Mouse (Mus musculus): ENCODE measurements around the gene Mmd2. TPM values are rescaled to one million over a fixed set of nuclear protein-coding genes. Genes with fewer than 3 reads are reported as not detected.

The Mmd2 gene
- polyA plus RNA-seq, 1 experiment = not detected

DNA sequence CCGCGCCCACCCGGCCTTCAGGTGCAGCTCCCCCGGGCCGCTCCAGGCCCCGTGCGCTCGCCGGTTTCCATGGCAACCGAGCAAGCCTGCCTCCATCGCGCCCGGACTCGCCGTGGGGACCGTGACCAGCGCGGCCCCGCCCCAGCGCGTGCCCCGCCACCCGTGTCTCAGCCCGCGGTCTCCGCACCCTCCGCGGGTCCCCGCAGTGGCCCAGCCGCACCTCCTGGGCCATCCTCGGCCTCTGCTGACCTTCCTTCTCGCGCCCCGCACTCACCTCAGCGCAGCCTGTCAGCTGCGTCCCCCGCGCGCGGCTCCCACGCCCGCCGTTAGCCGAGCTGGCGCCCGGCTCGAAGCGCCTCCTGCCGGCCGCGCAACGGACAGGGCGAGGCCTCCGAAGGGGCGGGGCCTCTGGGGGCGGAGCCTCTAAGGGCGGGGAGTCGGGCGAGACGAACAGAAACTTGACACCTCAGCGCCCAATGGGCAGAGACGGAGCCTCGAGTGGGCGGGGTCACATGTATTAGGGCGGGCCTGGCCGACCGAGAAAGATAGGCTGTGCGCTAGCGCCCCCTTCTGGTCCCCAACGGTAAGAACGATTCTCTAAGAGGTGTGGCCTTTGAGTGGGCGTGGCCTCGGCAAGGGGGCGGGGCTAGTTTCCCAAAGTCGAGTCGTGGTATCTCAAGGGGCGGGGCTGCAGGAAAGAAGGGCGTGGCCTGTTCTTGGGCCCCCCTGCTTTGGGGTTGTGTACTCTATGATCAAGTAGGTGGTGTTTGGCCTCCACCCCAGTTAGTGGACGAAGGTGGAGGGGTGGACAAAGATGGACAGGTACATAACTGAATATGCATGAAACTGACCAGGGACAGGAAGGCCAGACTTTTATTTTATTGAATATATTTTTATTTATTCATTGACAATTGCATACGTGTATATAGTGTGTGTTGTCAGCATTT is 57.6 kb downstream of the Mmd2 start, which contains the start of gene Radil:
TSS of gene Radil (minus strand) at position 393 of the 947 bp plus-strand sequence.
- Histone ChIP-seq H3K36me3 (replicated peaks; ENCODE audit: low read length) (no peaks in the 10 kb centered on the region), H3K9me3 (0 out of 2 replicates have a peak, but pooled peaks cover 2% of the 10 kb centered on the region), H3K4me3 (replicated peaks) (peak within 1 kb of the TSS; percentile 92), H3K4me1 (peaks cover 22% of the 10 kb centered on the region), H3K27me3 (replicated peaks) (peaks cover 58% of the 10 kb centered on the region)
- TF ChIP-seq GATA1 (IDR thresholded peaks at IDR 0.05; ENCODE audit: borderline replicate concordance, low read length) (no peak), FLI1 (IDR thresholded peaks at IDR 0.05; ENCODE audit: low read length) (no peak)

GRCm38 (mm10) chr5:142549961-142550705 is 58.5 kb downstream of the Mmd2 start:
- H3K4me3 ChIP-seq (replicated peaks) = peak overlapping the region; percentile 92
- TF ChIP-seq GATA1 (IDR thresholded peaks at IDR 0.05; ENCODE audit: borderline replicate concordance, low read length) (no peak), FLI1 (IDR thresholded peaks at IDR 0.05; ENCODE audit: low read length) (no peak)
- 0 out of 2 replicates have a peak, but pooled peaks cover 2% of the 10 kb centered on the region for H3K9me3 ChIP-seq
- peaks cover 53% of the 10 kb centered on the region for H3K27me3 ChIP-seq (replicated peaks)
- no peaks in the 10 kb centered on the region for H3K36me3 ChIP-seq (replicated peaks; ENCODE audit: low read length)
- peaks cover 30% of the 10 kb centered on the region for H3K4me1 ChIP-seq

- Histone ChIP-seq H3K4me1 (peaks cover 37% of the 10 kb centered on the region), H3K4me3 (replicated peaks) (no peak overlapping the region), H3K27me3 (replicated peaks) (peaks cover 46% of the 10 kb centered on the region), H3K36me3 (replicated peaks; ENCODE audit: low read length) (no peaks in the 10 kb centered on the region), H3K9me3 (0 out of 2 replicates have a peak, but pooled peaks cover 2% of the 10 kb centered on the region)
- TF ChIP-seq FLI1 (IDR thresholded peaks at IDR 0.05; ENCODE audit: low read length) = no peak
- TF ChIP-seq GATA1 (IDR thresholded peaks at IDR 0.05; ENCODE audit: borderline replicate concordance, low read length) = no peak
These were observed 59.2 kb downstream of the Mmd2 start for GRCm38 (mm10) chr5:142549441-142549840.

DNA sequence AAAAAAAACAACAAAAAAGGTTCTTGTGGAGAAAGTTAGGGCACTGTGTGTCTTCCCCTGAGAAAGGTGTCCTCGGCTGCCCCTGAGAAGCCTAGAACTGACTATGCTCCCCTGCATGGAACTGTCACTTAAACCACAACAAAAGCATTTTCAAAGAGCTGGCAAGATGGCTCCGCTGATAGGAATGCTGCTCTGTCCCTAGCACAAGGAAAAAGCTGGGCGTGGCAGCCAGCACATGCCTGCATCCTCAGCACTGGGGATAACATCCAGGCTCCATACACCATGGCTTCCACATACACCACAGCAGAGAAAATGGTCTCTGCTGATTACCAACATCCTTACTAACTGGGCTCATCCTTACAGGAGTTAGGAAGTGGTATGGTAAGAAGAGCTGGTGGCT is 61.5 kb downstream of the Mmd2 start:
- TF ChIP-seq FLI1 (IDR thresholded peaks at IDR 0.05; ENCODE audit: low read length) (no peak), GATA1 (IDR thresholded peaks at IDR 0.05; ENCODE audit: borderline replicate concordance, low read length) (no peak)
- Histone ChIP-seq H3K4me1 (peaks cover 53% of the 10 kb centered on the region), H3K27me3 (replicated peaks) (peaks cover 54% of the 10 kb centered on the region), H3K36me3 (replicated peaks; ENCODE audit: low read length) (no peaks in the 10 kb centered on the region), H3K4me3 (replicated peaks) (no peak overlapping the region), H3K9me3 (0 out of 2 replicates have a peak, but pooled peaks cover 1% of the 10 kb centered on the region)

DNA sequence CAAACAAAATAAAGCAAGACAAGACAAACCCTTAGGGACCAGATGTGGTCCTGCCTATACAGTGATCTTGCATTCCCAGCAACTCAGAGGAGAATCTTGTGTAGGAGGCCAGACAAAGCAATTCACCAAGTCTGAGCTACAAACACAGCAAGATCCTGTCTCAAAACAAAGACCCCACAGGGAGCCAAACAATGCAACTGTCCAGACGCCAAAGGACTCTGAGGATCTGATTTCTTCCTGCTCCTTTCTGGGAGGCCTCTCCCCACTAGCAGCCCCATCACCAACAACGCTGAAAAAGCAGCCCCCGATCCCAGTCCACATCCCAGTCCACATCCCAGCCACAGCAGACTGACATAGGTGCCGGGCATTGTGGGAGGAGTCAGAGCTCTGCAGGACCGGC is 62.3 kb downstream of the Mmd2 start:
- peaks cover 52% of the 10 kb centered on the region for H3K4me1 ChIP-seq
- H3K36me3 ChIP-seq (replicated peaks; ENCODE audit: low read length) = no peaks in the 10 kb centered on the region
- H3K9me3 ChIP-seq = no peaks in the 10 kb centered on the region
- TF ChIP-seq GATA1 (IDR thresholded peaks at IDR 0.05; ENCODE audit: borderline replicate concordance, low read length) = no peak
- no peak for TF ChIP-seq FLI1 (IDR thresholded peaks at IDR 0.05; ENCODE audit: low read length)
- H3K4me3 ChIP-seq (replicated peaks) = no peak overlapping the region
- H3K27me3 ChIP-seq (replicated peaks) = peaks cover 59% of the 10 kb centered on the region

DNA sequence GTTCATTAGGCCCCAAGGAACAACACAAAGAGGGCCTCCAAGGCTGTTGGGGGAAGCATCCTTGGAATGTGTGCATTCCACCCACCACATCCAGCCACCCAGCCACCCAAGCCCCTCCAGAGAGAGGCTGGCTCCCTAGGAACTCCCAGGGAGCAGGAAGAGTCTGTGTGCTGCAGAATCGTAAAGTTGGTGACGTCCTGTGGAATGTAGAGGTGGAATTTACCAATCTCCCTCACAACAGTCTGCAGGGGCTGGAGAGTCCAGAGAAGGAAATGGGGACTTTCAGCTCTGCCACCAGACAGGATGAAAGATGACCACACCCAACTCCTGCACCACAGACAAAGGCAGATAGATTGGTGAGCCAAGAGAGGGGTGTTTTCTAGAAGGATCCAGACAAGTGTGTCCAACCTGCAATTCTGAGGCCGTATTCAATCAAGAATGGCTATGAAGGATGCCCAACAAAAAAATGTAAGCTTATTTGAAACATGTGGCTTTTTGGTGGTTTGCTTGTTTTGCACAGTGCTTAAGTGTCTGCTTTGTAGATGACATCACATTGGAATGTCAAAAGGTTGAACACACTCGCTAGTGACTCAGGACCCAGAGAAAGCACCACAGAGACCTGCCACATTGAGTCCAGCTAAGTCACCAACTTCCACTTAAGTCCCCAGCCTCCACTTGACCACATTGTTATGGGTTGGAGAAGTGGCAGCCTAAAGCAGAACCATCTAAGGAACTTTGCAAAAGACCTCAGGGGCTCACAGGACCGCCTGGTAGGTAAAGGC is 63.4 kb downstream of the Mmd2 start:
- Histone ChIP-seq H3K9me3 (no peaks in the 10 kb centered on the region), H3K4me3 (replicated peaks) (no peak overlapping the region), H3K4me1 (peaks cover 47% of the 10 kb centered on the region), H3K36me3 (replicated peaks; ENCODE audit: low read length) (no peaks in the 10 kb centered on the region), H3K27me3 (replicated peaks) (peaks cover 64% of the 10 kb centered on the region)
- TF ChIP-seq FLI1 (IDR thresholded peaks at IDR 0.05; ENCODE audit: low read length) (no peak), GATA1 (IDR thresholded peaks at IDR 0.05; ENCODE audit: borderline replicate concordance, low read length) (no peak)

DNA sequence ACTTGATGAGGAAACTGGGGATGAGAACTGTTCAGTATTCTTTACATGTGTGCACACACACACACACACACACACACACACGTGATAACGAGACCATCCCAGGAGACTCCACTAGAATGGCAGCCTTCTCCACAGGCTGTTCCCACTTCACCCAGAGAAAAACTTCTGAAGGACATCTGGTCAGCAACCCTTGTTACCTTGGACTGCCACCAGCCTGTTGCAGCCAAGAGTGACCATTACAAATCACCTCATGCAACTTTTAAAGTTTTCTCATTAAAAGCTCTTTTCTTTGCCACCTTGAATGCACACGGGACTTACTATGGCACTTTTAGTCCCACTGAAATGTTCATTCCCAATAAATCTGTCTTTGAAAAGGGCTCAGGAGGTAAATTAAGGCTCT is 71.3 kb downstream of the Mmd2 start:
- Histone ChIP-seq H3K27me3 (replicated peaks) (peaks cover 58% of the 10 kb centered on the region), H3K9me3 (no peaks in the 10 kb centered on the region), H3K36me3 (replicated peaks; ENCODE audit: low read length) (no peaks in the 10 kb centered on the region), H3K4me1 (peaks cover 5% of the 10 kb centered on the region; the same call in 1 of the 2 replicates), H3K4me3 (replicated peaks) (no peak overlapping the region)
- no peak for TF ChIP-seq FLI1 (IDR thresholded peaks at IDR 0.05; ENCODE audit: low read length)
- no peak for TF ChIP-seq GATA1 (IDR thresholded peaks at IDR 0.05; ENCODE audit: borderline replicate concordance, low read length)

- peaks cover 47% of the 10 kb centered on the region for H3K27me3 ChIP-seq (replicated peaks)
- TF ChIP-seq FLI1 (IDR thresholded peaks at IDR 0.05; ENCODE audit: low read length) (no peak), GATA1 (IDR thresholded peaks at IDR 0.05; ENCODE audit: borderline replicate concordance, low read length) (no peak)
- H3K4me1 ChIP-seq = peaks cover 4% of the 10 kb centered on the region; the same call in 1 of the 2 replicates
These were observed 73.2 kb downstream of the Mmd2 start for GRCm38 (mm10) chr5:142535388-142535787.

DNA sequence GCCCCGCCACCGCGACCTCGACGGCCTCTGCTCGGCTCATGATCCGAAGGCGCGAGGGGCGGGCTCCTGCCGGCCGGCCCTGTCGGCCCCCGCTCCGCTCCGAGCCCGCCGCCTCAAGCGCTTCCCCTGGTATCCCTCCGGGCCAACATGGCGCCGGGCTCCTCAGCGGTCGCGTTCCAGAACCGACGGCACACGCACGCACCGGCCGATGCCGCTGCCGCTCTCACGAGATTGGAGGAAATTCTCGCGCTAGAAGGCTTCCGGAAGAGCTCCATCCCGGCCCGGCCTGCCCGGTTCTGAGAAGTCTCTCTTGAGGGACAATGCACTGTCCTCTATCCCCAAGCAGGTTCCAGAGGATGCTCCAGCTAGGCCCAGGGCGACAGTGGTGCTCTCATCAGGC is 78.7 kb downstream of the Mmd2 start, which contains the start of gene Papolb:
TSS of gene Papolb (minus strand) at position 162 of the 400 bp plus-strand sequence.
- TF ChIP-seq GATA1 (IDR thresholded peaks at IDR 0.05; ENCODE audit: borderline replicate concordance, low read length) (no peak), FLI1 (IDR thresholded peaks at IDR 0.05; ENCODE audit: low read length) (no peak)
- Histone ChIP-seq H3K27me3 (replicated peaks) (peaks cover 49% of the 10 kb centered on the region), H3K36me3 (replicated peaks; ENCODE audit: low read length) (no peaks in the 10 kb centered on the region), H3K9me3 (peaks cover 11% of the 10 kb centered on the region), H3K4me3 (replicated peaks) (no peak within 1 kb of the TSS), H3K4me1 (peaks cover 12% of the 10 kb centered on the region)

More at GRCm38 (mm10) chr5:142535388-142535787, 73.2 kb downstream of the Mmd2 start:
- Histone ChIP-seq H3K36me3 (replicated peaks; ENCODE audit: low read length) (no peaks in the 10 kb centered on the region), H3K9me3 (peaks cover 1% of the 10 kb centered on the region; the same call in 1 of the 2 replicates), H3K4me3 (replicated peaks) (no peak overlapping the region)

Data from megakaryocyte, embryonic 14.5 days (primary cell).